Mouse (Mus musculus): ENCODE measurements around the gene Cyp2w1. TPM values are rescaled to one million over a fixed set of nuclear protein-coding genes. Genes with fewer than 3 reads are reported as not detected.

Gene Cyp2w1
- polyA plus RNA-seq, 1 experiment from 2014 or later, result 4.8 TPM

DNA sequence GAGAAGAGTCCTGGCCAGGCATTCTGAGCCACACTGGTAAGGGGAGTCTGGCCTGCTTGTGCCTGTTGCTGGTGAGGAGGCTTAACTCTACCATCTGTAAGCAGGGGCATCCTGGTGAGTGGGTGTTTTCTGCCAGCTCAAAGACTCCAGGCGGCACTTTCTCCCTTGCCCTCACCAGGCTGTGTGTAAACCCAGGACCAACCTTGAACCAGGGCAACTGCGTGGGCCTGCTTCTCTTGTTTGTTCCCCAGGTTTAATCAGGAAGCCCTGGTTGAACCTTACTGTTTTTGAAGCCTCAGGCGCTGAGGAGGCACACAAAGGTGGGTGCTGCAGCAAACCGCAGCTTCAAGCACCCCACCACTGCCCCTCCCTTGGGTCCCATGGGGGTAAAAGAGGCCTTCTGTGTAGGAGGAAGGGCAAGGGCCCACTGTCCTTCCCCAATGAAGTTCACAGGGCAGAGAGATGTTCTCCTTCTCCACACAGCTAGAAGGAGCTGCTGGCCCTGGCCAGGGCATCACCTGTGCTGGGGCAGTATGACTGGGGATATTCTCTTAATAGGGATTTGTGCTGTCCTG, 15.6 kb downstream of the Cyp2w1 start:
- no peak for DNase-seq (ENCODE audit: low spot score)
- 72% methylated on average over 4 of the region's 4 CpGs for WGBS
- Histone ChIP-seq H3K27me3 (ENCODE audit: control insufficient read depth, insufficient read depth, low read length) (no peaks in the 10 kb centered on the region), H3K27ac (replicated peaks) (no peak overlapping the region), H3K36me3 (ENCODE audit: control insufficient read depth, insufficient read depth, low read length) (no peaks in the 10 kb centered on the region), H3K9ac (ENCODE audit: low read length) (no peak overlapping the region), H3K9me3 (ENCODE audit: control insufficient read depth, low read length) (no peaks in the 10 kb centered on the region), H3K4me3 (ENCODE audit: low read depth, low read length) (no peak overlapping the region), H3K4me1 (replicated peaks; ENCODE audit: control insufficient read depth, insufficient read depth) (peaks cover 3% of the 10 kb centered on the region), H3K4me2 (replicated peaks; ENCODE audit: low read depth) (no peak overlapping the region)
- no peak for TF ChIP-seq CTCF (IDR thresholded peaks at IDR 0.05; ENCODE audit: low read depth)
- no peak for TF ChIP-seq EP300 (optimal IDR thresholded peaks at IDR 0.05)
- ATAC-seq (ENCODE audit: low FRiP score, low TSS enrichment), result no peak

GRCm38 (mm10) chr5:139368638-139369320, 16.4 kb downstream of the Cyp2w1 start:
- no peak for ATAC-seq (ENCODE audit: low FRiP score, low TSS enrichment)
- Histone ChIP-seq H3K4me2 (replicated peaks; ENCODE audit: low read depth) (no peak overlapping the region), H3K27ac (replicated peaks) (no peak overlapping the region), H3K9ac (ENCODE audit: low read length) (no peak overlapping the region), H3K4me3 (ENCODE audit: low read depth, low read length) (no peak overlapping the region), H3K36me3 (ENCODE audit: control insufficient read depth, insufficient read depth, low read length) (no peaks in the 10 kb centered on the region), H3K27me3 (ENCODE audit: control insufficient read depth, insufficient read depth, low read length) (no peaks in the 10 kb centered on the region), H3K4me1 (replicated peaks; ENCODE audit: control insufficient read depth, insufficient read depth) (peaks cover 3% of the 10 kb centered on the region), H3K9me3 (ENCODE audit: control insufficient read depth, low read length) (no peaks in the 10 kb centered on the region)
- 82% methylated on average over 11 of the region's 11 CpGs for WGBS
- no peak for DNase-seq (ENCODE audit: low spot score)
- TF ChIP-seq EP300 (optimal IDR thresholded peaks at IDR 0.05) (no peak), CTCF (IDR thresholded peaks at IDR 0.05; ENCODE audit: low read depth) (no peak)

- WGBS, result 91% methylated on average over 6 of the region's 6 CpGs
- Histone ChIP-seq H3K4me3 (ENCODE audit: low read depth, low read length) (no peak overlapping the region), H3K4me1 (replicated peaks; ENCODE audit: control insufficient read depth, insufficient read depth) (peaks cover 3% of the 10 kb centered on the region), H3K36me3 (ENCODE audit: control insufficient read depth, insufficient read depth, low read length) (no peaks in the 10 kb centered on the region), H3K27ac (replicated peaks) (no peak overlapping the region), H3K27me3 (ENCODE audit: control insufficient read depth, insufficient read depth, low read length) (no peaks in the 10 kb centered on the region), H3K4me2 (replicated peaks; ENCODE audit: low read depth) (no peak overlapping the region), H3K9ac (ENCODE audit: low read length) (no peak overlapping the region), H3K9me3 (ENCODE audit: control insufficient read depth, low read length) (no peaks in the 10 kb centered on the region)
- TF ChIP-seq CTCF (IDR thresholded peaks at IDR 0.05; ENCODE audit: low read depth), result no peak
- TF ChIP-seq EP300 (optimal IDR thresholded peaks at IDR 0.05), result no peak
- ATAC-seq (ENCODE audit: low FRiP score, low TSS enrichment) (no peak), DNase-seq (ENCODE audit: low spot score) (no peak)
Observed at GRCm38 (mm10) chr5:139370336-139370735, 17.9 kb downstream of the Cyp2w1 start.

- ATAC-seq (ENCODE audit: low FRiP score, low TSS enrichment) (no peak), DNase-seq (ENCODE audit: low spot score) (no peak)
- Histone ChIP-seq H3K27me3 (ENCODE audit: control insufficient read depth, insufficient read depth, low read length) (no peaks in the 10 kb centered on the region), H3K36me3 (ENCODE audit: control insufficient read depth, insufficient read depth, low read length) (no peaks in the 10 kb centered on the region), H3K9ac (ENCODE audit: low read length) (peak overlapping the region; percentile 87), H3K4me2 (replicated peaks; ENCODE audit: low read depth) (peak overlapping the region; percentile 80), H3K27ac (replicated peaks) (peak overlapping the region; percentile 84; the same call in 1 of the 2 replicates), H3K4me1 (replicated peaks; ENCODE audit: control insufficient read depth, insufficient read depth) (peaks cover 3% of the 10 kb centered on the region), H3K4me3 (ENCODE audit: low read depth, low read length) (peak overlapping the region; percentile 57), H3K9me3 (ENCODE audit: control insufficient read depth, low read length) (no peaks in the 10 kb centered on the region)
- WGBS, result 67% methylated on average over 5 of the region's 5 CpGs
- TF ChIP-seq CTCF (IDR thresholded peaks at IDR 0.05; ENCODE audit: low read depth) (no peak), EP300 (optimal IDR thresholded peaks at IDR 0.05) (no peak)
Observed at GRCm38 (mm10) chr5:139371118-139371517, 18.7 kb downstream of the Cyp2w1 start.

DNA sequence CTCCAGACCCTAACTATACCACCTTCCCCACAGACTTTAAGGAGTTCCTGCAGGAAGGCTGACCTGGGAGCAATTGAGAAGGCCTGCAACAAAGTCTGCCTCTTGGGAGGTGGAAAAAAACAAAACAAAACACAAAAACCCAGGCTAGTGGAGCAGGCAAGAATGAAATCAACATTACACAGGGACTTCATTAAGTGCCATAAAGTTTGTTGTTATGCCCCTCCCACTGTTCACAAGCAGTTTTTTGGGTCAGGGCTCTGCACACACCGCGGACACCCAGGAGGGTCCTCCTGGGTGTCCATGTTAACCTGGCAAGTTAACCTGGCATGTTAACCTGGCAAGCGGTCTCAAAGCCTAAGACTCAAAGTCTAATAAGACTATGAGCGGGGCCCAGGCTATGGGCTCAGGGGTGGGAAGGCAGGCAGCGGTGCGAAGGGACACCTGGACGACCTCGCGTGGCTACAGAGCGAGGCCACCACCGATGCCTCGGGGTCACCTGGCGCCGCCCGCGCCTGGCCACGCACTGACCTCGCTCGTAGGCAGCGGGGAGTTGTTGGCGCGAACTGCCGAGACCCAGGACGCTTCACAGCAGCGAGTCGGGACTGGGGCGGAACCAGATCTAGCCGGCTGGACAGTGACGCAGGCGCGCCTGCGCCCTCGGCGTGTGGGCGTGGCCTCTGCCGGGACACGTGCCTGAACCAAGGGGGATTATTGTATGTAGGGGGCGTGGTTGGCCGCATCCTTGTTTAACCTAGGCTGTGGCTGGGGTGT, 19.4 kb downstream of the Cyp2w1 start:
- no peaks in the 10 kb centered on the region for H3K9me3 ChIP-seq (ENCODE audit: control insufficient read depth, low read length)
- H3K9ac ChIP-seq (ENCODE audit: low read length), result peak overlapping the region; percentile 87
- no peaks in the 10 kb centered on the region for H3K36me3 ChIP-seq (ENCODE audit: control insufficient read depth, insufficient read depth, low read length)
- under 1% methylated on average over 39 of the region's 39 CpGs for whole genome bisulfite sequencing
- H3K4me3 ChIP-seq (ENCODE audit: low read depth, low read length), result peak overlapping the region; percentile 57
- no peaks in the 10 kb centered on the region for H3K27me3 ChIP-seq (ENCODE audit: control insufficient read depth, insufficient read depth, low read length)
- peak overlapping the region; percentile 84 for H3K27ac ChIP-seq (replicated peaks)
- peaks cover 3% of the 10 kb centered on the region for H3K4me1 ChIP-seq (replicated peaks; ENCODE audit: control insufficient read depth, insufficient read depth)
- peak; percentile 96 for DNase-seq (ENCODE audit: low spot score)
- ATAC-seq (ENCODE audit: low FRiP score, low TSS enrichment), result peak; percentile 93
- TF ChIP-seq CTCF (IDR thresholded peaks at IDR 0.05; ENCODE audit: low read depth) (peak; percentile 49), EP300 (optimal IDR thresholded peaks at IDR 0.05) (no peak)
- H3K4me2 ChIP-seq (replicated peaks; ENCODE audit: low read depth), result peak overlapping the region; percentile 80
